1 mouse cellular context compared by ENCODE assay signal in genomic region chr14:103071471-103071870, GRCm38 (mm10).
TF ChIP-seq lines count a peak whose summit lies in the region.

No protein-coding gene starts in this region.

TF ChIP-seq in CH12.LX, 34 proteins besides CTCF, POLR2A, EP300 and RAD21 (continued from another document):
- no peak for TF ChIP-seq POLR2AphosphoS2 (IDR thresholded peaks at IDR 0.05; ENCODE audit: low read depth, low read length)
- TF ChIP-seq TCF12 (IDR thresholded peaks at IDR 0.05; ENCODE audit: low read depth, low read length) = no peak
- TF ChIP-seq USF2 (conservative IDR thresholded peaks at IDR 0.05; ENCODE audit: low read depth, low read length) = no peak
- no peak for TF ChIP-seq HCFC1 (IDR thresholded peaks at IDR 0.05; ENCODE audit: low read depth, low read length)
- no peak for TF ChIP-seq NRF1 (IDR thresholded peaks at IDR 0.05; ENCODE audit: low read depth, low read length)
- TF ChIP-seq JUN (IDR thresholded peaks at IDR 0.05; ENCODE audit: insufficient read depth, low read depth, low read length) = no peak
- no peak for TF ChIP-seq MAFK (IDR thresholded peaks at IDR 0.05; ENCODE audit: insufficient replicate concordance, low read length)
- no peak for TF ChIP-seq TBP (conservative IDR thresholded peaks at IDR 0.05; ENCODE audit: low read depth, low read length)
- TF ChIP-seq E2F4 (IDR thresholded peaks at IDR 0.05; ENCODE audit: insufficient replicate concordance, low read depth, low read length) = no peak
- TF ChIP-seq UBTF (IDR thresholded peaks at IDR 0.05; ENCODE audit: low read depth, low read length) = no peak
- no peak for TF ChIP-seq MAX (IDR thresholded peaks at IDR 0.05; ENCODE audit: low read length)
TF ChIP-seq in CH12.LX: peak in this region for 0.
